Mouse (Mus musculus) inflammation-experienced regulatory T-cells, adult 6 months (primary cell): ENCODE results near the gene Lgsn. TPM values are rescaled to one million over a fixed set of nuclear protein-coding genes. Genes with fewer than 3 reads are reported as not detected.

Experiments
- ATAC-seq: one replicate; pipeline ENCODE4 v1.8.0; 2017
- polyA plus RNA-seq, 3 experiments: library from polyadenylated mRNA; unstranded; fragments of 100-300 nt; shearing (Covaris generic); gene quantifications; one replicate each; pipeline ENCODE4 v1.2.1; 2017

Gene Lgsn
- polyA plus RNA-seq, 3 experiments from 2014 or later, result not detected

GRCm38 (mm10) chr1:31220599-31221250 lies 44.5 kb downstream of the Lgsn start:
- no peak for ATAC-seq

- no peak for ATAC-seq
These were observed 46.4 kb downstream of the Lgsn start, which contains the start of the genes 4931428L18Rik and Pih1d3 for GRCm38 (mm10) chr1:31222564-31222963. 4931428L18Rik (minus strand) TSS chr1:31222684. Pih1d3 (plus strand) TSS chr1:31222838.

GRCm38 (mm10) chr1:31233319-31234036 lies 57.3 kb downstream of the Lgsn start:
- ATAC-seq, result no peak

Other genes starting within 250 kb of the Lgsn start
- gene AC153137.1, start 198.4 kb upstream of the Lgsn start, polyA plus RNA-seq, result not detected
- gene 4931428L18Rik, start 46.3 kb downstream of the Lgsn start, polyA plus RNA-seq, result not detected
- not detected for gene Pih1d3, start 46.4 kb downstream of the Lgsn start, polyA plus RNA-seq